Mouse (Mus musculus): Measurements from ENCODE around the gene Fsd1.

The Fsd1 gene

DNA sequence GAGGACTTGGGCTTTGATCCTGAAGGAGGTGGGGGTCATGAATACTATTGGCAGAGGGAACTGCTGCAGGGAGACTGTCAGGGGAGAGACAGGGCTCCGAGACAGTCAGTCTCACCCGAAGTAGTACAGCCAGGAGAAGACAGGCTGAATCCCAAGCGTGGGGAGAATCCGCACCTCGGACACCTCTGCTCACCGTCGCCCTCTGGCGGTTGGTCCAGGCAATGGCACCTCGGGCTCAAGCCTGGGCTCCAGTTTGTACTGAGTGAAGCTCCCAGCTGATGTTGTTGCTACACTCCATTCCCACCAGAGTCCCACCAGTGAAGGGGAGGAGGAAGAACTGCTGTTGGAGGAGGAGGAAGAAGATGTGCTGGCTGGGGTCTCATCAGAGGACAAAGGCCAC, 24.4 kb downstream of the Fsd1 start:
- DNase-seq: peak; percentile 81

DNA sequence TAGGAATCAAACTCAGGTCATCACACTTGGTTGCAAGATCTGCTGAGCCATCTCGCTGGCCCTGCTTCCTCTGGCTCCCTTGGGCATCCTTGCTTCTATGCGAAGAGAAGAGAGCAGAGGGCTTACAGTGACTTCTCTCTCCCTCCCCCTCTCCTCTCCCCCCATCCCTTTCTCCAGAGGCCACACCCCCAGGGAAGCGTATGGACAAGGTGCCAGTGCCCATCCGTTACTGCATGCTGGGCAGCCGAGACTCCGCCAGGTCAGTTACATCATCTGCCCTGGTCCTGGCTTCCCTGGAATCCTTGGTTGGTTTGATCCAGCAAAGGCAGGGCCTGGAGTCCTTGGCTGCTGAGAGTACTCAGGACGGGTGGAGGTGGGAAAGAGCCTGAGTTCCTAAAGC, 25.1 kb downstream of the Fsd1 start:
- no peak for DNase-seq

DNA sequence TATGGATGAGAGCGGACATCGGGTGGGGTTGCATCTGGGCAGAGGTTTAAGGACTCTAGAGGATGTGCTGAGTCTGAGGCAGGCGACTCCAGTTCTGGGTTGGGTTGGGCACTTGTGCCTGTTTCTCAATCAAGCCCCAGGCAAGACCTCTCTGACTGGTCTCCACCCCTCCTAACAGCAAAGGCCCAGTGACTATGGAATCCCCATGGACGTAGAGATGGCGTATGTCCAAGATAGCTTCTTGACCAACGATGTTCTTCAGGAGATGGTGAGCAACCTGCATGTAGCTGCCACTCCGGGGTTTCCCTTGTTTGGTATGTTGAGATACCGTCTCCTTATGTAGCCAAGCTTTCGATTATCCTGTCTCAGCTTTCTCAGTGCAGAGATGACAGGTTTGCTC, 29.0 kb downstream of the Fsd1 start:
- DNase-seq: no peak

DNA sequence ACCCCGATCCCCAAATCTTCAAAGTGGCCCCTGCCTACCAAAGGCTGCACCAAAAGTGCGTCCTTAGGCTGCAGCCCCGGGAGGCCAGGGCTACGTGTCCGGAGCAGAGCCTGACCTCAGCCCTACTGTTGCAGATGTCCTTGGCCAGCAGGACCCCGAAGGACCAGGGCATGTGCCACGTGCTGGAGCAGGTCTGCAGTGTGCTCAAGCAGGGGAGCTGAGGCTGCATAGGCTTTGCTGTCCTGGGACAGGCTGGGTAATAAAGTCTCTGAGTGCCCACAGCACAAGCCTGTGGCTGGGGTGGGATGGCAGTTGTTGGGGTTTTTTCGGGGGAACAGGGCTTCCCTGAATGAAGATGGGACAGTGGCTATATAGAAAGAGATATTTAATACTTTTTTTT, 30.1 kb downstream of the Fsd1 start:
- DNase-seq: no peak

DNA sequence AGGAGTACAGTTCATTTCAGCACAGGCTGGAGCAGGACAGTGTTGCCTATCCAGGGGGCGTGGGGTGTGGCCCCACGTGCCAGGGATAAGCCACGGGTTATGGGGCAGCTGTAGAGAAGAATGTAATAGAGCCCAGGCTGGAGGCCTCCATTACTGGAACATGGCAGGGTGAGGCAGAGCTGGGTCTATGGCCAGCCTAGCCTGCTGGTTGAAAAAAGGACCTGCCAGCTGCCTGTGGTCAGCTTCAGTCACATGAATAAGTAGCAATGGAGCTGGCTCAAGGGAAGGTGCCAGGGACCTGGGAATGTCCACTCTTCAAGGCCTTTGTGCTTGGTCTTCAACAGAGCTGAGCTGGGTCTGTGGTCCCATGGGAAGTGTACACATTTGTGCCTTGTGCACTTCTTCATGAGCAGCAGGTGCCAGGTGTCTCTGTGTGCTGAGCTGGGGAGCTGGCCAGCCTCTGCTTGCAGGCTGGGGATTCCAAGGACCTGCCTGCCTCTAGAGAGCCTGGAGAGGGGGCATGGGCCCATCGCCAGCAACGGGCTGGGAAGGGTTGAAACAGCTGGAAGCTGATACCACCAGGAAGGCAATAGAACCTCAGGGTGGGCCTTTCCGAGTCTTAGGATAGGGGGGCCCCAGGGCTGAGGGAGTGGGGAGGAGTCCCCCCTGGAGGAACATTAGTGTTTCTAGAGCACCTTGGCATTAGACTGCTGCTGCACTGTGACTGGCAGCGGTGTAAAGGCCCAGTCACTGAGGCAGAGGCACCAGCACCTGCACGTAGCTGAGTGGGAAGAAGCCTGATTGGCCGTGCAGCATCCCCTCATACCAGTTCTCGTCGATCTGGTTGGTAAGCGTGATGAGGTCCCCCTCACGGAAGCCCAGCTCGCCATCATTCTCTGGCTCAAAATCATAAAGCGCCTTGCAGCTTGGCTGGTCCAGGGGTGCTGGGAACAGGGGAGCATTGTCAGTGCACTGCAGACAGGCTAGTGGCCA, 30.8 kb downstream of the Fsd1 start:
- DNase-seq: no peak

DNA sequence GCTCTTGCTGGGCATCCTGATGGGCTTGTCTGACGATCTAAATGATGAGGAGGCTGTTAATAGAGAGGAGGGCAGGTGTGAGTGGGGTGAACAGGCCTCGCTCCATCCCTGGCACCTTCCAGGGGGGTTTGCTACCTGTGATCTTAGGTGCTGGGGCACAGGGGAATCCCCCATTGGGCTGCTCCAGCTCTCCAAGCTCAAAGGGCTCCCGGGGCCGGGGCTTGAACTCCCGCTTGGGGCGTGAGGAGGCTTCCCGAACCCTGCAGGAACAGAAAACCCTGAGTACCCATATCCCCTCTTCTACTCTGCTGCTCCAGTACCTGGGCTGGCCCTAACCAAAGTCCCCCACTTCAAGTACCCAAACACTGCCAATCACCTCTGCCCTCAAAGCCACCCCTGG, 31.5 kb downstream of the Fsd1 start:
- no peak for DNase-seq

DNA sequence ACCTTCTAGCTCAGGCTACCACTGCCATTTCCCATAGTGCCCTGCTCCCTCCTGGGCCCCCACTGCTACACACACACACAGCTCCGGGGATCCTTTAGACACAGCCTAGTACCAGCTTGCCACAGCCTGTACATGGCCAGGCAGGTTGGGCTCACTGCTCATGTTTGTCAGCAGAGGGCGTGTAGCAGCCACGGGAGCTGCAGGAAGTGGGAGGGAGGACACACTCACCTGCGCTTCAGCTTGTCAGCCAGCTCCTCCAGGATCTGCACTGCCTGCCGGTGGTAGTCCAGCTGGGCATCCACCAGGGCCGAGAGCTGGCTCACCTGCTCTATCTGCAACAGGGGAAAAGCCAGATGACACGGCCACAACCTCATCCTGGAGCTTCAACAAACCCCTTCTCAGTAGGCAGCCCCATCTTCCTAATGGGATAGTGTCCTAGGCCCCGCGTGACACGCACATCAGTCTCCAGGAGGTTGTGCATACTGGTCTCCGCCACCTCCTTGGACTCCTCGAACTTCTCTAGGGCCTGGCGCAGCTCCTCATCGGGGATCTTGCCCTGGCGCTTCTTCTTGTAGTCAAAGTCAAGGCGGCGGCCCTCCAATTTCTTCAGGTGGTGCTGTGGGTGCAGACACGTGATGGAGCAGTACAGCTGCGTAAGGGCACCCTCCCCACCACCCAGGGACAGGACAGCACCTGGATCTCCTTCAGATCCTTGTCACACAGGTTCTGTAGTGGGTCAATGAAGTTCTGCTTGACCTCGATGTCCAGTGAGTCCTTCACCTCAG, 32.2 kb downstream of the Fsd1 start:
- peak; percentile 66 for DNase-seq

DNA sequence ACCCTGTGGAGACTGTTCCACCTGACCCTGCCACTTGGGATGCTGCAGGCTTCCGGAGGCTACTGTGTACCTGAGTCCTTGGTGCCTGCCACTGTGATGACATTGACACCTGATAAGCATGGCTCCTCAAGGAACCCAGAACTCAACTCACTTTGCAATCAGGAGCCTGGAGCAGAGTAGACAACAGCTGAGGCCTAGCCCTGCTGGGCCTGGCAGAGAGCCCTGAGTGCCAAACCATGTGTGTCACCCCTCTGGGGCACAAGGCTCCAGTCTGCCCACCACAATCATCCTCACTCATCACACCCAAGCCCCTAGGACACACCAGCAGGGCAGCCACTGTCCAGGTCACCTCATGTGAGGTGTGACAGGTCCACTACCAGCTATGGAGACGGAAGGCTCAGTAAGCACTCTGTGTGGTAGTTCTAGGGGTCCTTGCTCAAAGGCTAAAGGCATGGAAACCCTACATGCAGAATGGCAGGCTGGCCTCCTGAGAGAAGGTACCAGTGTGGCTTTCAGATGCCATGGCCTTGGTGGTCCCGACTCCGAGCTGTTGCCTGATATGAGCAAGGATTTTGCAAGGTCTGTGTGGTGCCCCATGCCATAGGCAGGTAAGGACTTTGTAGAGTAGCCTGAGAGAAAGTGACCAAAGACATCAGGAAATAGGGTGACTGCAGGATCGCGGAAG, 34.2 kb downstream of the Fsd1 start:
- no peak for DNase-seq

DNA sequence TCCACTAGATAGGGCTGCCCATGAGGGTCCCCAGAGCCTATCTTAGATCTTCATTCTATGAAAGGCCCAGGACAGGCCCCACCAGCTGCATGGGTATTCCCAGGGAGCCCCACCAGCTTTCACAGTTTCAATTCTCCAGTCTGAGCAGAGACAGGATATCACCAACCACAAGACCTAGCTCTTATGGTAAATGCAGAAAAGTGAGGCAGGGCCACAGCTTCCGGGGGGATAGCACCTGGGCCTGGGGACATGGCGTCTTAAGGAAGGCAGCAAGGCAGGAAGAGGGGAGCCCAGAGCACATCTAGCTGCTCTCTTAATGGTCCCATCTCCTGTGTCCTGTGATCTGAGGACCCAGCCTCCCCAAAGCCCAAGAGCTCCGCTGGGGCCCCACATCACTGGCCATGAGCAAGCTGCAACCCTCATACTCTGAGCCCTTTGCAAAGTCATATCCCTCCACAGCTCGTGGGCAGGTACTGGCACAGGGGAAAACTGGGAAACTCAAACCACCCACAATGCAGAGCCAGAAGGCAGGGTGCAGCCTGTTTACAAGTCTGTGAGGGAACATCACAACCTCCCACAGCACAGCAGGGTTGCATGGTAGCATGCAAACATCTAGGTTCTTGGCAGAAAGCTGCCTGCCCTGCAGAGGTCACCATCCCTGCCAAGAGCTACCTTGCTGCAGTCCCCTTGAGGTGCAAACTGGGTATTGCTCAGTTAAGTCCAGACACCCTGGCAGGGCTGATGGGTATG, 35.0 kb downstream of the Fsd1 start:
- no peak for DNase-seq

DNA sequence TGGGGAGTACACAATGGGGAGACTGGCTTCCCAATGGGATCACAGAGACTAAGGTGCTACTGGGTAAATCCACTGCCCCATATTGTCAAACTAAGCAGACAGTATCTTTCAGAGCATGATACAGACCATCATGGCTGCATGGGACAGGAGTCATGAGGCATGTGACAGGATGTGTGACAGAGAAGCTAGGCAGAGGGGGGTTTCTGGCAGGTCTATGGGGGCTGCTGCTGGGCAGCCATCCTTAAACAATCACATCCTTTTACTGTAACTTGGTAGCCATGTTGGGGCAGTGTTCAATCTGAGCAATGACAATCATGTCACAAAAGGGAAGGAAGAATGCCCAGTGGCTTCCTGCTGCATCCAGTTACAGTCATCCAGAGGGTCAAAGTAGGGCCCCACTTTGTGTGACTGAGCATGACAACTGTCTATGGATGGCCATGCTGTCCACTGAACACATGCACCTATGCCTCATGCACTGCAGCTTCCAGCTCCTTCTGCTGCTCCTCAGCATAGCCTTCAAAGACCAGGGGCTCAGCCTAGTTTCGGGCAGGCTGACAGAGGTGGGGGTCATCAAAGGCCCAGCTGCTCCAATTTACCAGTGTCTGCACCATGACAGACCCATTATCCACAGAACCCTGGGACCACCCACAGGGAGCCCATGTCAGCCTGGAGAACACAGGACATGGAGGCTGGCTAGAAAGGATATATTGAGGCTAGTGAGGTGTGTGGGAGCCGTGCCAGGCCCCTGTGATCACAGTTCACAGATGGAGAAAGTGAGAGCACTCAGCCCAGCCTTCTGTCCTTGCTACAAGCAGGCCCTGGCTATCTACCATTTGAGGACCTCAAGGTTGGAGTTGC, 36.1 kb downstream of the Fsd1 start:
- no peak for DNase-seq

DNA sequence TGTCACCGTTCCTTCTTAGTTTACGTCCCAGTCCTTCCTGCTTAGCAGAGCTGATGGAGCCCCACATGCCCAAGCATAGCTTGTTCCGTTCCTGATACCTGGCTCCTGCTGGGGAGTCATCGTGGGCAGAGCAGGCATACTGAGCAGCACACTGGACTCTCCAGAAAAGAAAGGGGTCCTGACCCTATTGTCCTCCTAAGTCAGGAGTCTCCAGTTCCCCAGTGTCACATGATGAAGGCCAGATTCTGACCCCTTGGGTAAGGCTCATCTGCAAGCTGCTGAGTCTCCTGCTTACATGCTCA, 36.6 kb downstream of the Fsd1 start:
- DNase-seq: no peak

DNA sequence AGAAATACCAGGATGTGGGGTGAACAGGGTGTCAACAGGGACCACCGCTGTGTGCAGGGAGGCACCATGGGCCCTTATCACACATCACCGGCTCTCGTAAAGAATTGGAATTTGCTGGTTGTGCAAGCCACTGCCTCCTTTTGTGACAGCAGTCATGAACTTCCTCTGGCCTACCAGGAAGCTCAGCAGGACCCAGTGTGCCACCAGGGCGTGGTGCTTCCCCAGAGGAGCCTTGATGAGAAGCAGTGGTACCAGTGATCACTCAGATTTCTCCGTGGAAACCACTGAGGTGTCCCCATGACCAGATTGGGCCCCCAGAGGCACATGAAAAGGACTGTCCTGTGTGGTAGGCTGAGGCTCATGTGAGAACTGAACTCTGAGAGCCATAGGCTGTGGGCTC, 37.1 kb downstream of the Fsd1 start:
- no peak for DNase-seq

DNA sequence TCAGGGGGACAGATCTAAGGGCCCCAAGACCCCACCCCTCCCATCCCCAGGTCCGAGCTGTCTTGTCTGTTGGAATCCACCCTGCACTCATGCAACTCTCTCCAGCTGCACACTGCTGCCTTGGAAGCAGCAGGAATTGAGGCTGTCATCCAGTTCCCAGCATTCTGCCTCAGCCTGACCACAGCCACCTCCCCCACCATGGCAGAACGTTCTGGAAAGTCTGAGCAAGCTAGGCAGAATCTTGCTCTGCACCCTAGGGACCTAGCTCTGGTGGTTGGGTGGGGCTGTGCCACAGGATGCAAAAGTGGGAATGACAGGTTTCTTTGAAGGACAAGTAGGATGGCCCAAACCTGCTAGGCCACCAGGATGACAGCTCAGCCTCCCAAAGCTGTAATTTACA, 38.2 kb downstream of the Fsd1 start:
- no peak for DNase-seq

DNA sequence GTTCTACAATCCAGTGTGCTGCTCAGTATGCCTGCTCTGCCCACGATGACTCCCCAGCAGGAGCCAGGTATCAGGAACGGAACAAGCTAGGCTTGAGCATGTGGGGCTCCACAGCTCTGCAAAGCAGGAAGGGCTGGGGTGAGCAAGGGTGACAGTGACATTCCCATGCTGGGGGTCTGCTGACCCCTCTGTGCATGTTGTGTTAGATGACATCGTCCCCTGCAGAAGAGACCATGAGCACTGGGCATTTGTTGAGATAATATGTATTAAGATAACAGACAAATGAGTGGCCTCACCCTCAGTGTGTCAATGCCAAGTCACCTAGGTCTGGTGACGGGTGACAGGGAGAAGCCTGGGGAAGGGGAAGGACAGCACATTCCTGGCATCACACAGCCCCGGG, 38.6 kb downstream of the Fsd1 start:
- DNase-seq: no peak

DNA sequence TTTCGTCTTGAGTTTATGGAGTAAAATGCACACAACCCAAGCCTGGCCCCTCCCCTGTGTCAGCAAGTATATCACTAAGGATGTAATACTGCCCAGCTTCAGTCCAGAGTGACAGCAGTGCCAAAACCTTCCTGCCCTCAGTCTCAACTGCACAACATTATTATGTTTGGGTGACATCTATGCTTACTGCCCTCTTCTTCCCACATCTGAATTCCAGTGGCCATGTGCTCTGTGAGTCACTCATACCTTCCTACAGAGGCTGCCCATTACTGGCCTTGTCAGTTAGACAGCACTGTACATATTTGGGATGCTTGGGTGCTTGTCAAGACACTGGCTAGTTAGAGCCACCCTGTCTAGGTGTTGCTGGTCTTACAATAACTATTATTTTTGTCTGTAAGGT, 40.0 kb downstream of the Fsd1 start:
- DNase-seq: no peak

DNA sequence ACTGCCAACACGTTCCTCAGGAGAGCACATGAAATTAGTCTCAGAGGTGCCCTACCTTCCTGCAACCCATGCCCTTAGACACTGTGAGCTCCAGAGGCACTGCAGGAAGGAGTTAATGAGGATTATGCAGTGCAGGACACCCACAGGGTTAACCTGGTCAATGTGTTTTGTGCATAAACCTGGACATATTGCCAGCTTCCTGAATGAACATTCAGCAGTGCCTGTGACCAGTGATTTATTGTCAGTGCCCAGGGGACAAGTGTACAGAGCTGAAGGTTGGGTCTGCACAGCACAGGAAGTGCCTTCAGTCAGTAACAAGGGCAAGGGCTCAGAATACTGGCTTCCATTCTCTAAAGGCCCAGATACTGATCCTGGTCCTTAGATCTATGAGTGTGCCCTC, 40.6 kb downstream of the Fsd1 start:
- no peak for DNase-seq

DNA sequence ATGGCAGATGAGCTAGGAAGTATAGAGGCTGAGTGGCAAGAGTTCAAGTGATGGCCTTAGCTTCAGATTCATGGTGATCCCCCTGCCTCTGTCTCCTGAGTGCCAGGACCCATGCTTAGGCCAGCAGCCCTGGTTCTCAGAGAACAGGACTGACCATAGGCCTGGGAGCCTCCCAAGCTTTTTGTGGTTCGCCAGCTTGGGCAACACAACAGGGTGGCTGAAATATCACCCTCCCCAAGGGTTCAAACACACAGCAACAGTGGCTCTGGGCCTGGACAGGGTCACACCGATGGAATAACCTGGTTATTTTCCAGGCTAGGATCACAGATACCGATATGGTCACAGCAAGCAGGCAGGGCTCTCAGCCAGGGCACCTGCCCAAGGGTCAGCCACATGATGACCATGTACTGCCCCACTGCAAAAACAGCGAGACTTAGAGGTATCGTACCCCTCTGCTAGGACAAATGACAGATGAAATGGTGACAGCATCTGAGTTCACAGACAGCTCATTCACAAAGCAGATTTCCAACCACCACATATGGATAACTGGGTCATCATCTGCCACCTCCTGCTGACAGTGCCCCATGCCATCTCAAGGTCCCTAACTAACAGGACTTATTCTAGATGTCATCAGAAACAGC, 41.6 kb downstream of the Fsd1 start:
- no peak for DNase-seq

DNA sequence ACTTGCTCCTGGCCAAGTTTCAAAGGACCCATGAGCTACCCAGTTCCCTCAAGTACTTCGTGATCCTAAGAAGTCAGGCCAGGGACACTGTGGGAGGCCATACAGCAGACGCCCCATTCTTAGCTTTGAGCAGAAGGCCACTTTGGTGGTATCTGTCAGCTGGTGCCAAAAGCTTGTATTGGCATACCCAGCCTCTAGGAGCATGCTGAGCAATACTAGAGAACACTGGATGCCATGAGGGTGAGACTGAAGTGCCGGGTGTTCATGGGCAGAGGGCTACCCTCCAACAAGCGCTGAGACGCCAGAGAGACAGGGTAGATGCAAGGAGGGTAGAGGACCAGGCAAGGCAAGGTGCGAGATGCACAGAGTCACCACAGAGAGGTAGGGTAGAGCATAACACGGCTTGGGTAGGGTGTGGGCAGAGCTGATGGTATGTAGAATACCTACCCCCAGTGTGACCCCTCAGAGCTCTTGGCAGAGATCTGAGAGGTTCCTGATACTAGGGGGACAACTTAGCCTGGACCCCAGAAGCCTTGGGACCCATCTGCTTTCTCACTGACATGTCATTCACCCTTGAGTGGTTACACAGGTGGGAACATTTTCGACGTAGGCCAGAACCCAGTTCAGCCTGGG, 44.0 kb downstream of the Fsd1 start:
- DNase-seq: no peak

DNA sequence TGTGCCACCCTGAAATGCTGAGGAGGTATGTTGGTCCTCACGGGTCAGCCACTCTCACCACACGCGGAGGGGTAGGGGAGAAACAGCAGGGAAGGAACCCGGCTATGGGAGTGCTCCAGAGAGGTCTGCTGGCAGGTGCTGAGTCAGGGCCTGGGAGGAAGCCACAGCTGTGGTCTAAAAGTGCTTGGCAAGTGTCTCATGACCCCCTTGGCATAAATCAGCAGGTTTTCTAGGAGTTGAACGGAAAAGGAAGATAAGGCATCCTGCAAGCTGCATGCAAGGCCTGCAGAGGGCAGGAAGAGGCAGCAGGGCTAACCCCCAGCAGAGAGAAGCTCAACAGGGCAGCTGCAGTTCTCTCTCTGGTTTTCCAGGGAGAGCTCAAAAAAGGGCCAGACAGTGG, 44.6 kb downstream of the Fsd1 start:
- DNase-seq: peak; percentile 79

DNA sequence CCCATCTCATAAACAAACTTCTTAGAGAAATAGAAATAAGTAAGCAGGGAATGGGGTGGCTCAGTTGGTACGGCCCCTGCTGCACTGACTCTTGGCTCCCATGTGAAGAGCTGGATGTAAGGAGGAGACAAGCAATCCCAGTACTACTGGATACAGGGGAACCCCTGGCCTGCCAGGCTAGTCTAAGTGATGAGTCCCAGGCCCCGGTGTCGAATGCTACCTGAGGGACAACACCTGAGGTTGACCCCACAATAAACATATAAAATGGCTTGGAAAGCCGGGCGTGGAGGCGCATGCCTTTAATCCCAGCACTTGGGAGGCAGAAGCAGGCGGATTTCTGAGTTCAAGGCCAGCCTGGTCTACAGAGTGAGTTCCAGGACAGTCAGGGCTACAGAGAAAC, 45.1 kb downstream of the Fsd1 start:
- DNase-seq: no peak

Measured in kidney, postnatal 14 days (tissue).